Mouse (Mus musculus) induced T-regulatory cell, adult 2 months (primary cell): ENCODE results near the gene A630001G21Rik.

Experiments used
- DNase-seq: peaks from one replicate; pipeline ENCODE4 v3.0.0-alpha.2; 2012; ENCODE audit warnings: low read depth

Gene A630001G21Rik

GRCm38 (mm10) chr1:85767754-85768153 lies 10.7 kb downstream of the A630001G21Rik start:
- DNase-seq, result no peak

GRCm38 (mm10) chr1:85766120-85766519 lies 12.3 kb downstream of the A630001G21Rik start:
- DNase-seq, result no peak

DNA sequence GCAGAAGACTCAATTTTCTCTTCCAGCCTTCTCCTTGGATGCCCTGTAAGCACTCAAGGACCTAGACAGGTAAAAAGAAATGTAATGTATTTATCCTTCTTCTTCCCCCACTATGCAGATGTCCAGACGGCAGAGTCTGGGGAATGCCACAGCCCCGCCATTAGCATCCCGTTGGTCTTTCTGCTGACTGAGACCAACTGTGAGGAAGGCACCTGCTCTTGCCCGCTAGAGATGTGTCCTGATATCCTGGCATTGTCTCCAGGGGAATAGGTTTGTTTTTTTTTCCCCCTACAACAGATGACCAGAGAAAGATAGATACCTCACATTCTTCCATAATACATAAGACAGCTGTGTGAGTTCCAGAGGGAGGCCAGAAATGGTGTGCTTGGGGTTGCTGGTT lies 14.2 kb downstream of the A630001G21Rik start:
- DNase-seq, result no peak

- DNase-seq, result peak; percentile 77
Measured at GRCm38 (mm10) chr1:85763386-85763785, 15.1 kb downstream of the A630001G21Rik start.

GRCm38 (mm10) chr1:85761665-85762064 lies 16.8 kb downstream of the A630001G21Rik start:
- peak; percentile 84 for DNase-seq

GRCm38 (mm10) chr1:85758969-85759293 lies 19.5 kb downstream of the A630001G21Rik start:
- no peak for DNase-seq

DNA sequence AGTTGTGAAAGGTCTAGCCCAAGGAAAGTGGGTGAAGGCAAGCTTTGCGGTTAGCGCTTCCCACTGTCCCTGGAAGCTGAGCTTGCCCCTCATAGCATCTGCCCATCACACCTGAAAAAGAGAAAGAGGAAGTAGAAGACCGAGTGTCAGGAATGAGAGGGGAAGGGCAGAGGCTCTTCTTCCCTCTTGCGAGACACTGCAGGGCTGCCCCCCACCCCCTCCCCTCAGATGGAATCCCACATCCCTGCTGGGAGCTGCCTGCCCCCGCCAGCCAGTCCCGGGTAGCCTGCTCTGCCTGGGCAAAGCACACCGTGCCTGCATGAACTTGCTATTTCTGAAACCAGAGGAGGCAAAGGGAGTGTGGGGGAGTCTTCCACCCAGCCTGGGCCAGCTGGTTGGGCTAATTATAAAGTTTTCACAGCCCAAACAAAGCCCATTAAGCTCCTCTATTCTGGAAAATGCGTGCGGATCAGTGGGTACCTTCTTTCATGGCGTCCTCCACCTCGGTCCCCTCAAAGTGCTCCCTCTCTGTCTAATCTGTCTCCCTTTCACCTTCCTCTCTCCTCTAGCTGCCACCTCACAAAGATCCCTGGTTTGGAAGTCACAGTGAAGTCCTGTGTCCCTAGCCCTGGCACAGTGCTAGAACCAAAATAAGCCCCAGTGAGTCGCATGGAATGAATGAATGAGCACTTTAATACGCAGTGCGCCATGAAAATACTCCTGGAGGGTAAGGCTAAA lies 20.0 kb downstream of the A630001G21Rik start:
- peak; percentile 39 for DNase-seq

- DNase-seq, result peak; percentile 17
Measured at GRCm38 (mm10) chr1:85757531-85758230, 20.8 kb downstream of the A630001G21Rik start.

GRCm38 (mm10) chr1:85751932-85752680 lies 26.3 kb downstream of the A630001G21Rik start:
- peak; percentile 72 for DNase-seq

- peak; percentile 94 for DNase-seq
Measured at GRCm38 (mm10) chr1:85751494-85751893, 26.9 kb downstream of the A630001G21Rik start.

GRCm38 (mm10) chr1:85750650-85751049 lies 27.8 kb downstream of the A630001G21Rik start:
- peak; percentile 87 for DNase-seq

DNA sequence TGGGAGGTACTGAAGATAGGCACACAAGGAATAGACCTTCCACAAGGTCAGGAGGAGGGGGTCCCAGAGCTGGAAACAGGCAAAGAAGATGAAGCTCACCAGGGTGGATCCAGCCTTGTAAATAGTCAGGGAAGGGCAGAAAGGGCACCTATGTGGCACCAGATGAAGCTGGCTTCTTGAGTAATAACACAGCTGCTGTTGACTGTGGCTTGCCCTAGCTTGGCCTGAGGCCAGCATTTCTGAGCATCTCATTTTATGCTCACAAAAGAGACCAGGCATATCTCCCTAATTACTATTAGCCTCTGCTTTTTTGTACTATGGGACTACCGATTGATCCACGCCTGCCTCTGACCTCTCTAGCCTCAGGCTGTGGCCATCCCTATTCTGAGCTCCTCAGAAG lies 28.6 kb downstream of the A630001G21Rik start:
- peak; percentile 56 for DNase-seq

- DNase-seq, result no peak
Measured at GRCm38 (mm10) chr1:85746511-85746910, 31.9 kb downstream of the A630001G21Rik start.

DNA sequence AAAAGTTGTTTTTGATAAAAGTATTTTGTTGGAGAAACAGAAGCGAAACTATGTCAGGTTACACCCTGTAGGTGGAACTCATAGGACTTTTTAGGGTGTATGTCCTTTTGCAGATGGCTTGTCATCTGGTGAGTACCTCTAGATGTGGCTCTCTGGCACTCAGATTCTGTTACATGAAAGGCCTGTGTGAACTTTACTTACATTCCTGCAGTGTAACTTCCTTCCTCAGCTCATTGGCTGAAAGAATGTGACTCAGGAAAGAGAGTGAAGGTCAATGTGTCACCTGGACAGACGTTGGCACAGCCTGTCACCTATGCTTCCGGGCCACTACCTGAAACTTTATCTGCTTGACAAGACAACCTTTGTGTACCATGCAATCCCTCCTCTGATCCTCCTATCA lies 33.9 kb downstream of the A630001G21Rik start:
- DNase-seq, result peak; percentile 58

GRCm38 (mm10) chr1:85742916-85743505 lies 35.4 kb downstream of the A630001G21Rik start:
- DNase-seq, result peak; percentile 21

DNA sequence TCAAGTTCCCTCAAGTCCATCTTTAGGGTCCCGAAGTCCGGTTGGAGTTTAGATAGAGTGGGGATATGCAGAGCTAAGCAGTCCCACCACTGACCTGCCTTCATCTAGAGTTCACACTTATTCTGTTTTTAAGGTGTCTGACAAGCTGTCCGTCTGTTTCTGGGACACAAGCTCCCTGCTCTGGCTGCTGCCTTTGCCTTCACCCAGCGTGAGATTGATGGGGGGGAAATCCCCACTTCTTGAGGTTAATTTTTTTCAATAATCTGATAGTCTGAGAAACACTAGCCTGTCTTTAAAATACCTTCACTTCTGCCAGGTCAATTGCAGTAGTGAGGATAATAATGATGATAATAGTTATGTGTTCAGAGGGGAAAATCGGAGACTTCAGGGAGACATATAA lies 36.1 kb downstream of the A630001G21Rik start:
- DNase-seq, result peak; percentile 66

GRCm38 (mm10) chr1:85740923-85741322 lies 37.5 kb downstream of the A630001G21Rik start:
- DNase-seq, result peak; percentile 46

GRCm38 (mm10) chr1:85739819-85740218 lies 38.6 kb downstream of the A630001G21Rik start:
- DNase-seq, result peak; percentile 89

GRCm38 (mm10) chr1:85739000-85739399 lies 39.4 kb downstream of the A630001G21Rik start:
- DNase-seq, result peak; percentile 65

DNA sequence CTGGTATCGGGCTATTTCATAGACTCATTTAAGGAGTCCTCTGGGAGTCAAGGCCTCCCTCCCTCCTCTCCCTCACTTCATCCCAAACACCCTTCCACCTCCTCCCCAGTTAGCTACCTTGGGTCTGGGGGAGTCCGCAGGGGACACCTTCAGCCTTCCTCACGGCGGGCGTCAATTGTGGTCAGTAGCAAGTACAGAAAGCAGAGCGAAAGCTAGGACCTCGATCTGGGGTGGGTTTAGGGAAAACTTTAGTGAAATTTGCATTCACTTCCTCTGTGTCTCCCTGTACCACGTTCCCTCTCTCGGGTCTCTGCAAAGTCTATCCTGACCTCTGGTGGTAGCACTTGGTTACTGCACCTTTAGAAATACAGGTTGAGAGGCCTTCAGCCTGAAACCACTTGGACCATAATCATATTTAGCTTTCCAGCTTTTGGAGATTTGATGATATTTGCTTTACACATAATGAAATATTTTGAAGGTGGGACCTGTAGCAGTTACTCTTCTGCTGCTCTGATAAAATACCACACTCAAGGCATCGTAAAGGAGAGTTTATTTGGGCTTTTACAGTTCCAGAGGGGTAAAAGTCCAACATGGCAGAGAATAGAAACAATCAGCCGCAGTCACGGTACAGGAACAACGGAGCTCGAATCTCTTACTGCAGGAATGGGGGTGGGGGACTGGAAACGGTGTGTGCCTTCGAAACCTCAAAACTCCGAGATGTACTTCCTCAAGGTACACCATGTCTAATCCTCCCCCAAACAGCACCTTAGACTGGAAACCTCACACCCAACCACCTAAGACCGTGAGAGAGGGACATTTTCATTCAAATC lies 41.9 kb downstream of the A630001G21Rik start:
- peak; percentile 96 for DNase-seq

DNA sequence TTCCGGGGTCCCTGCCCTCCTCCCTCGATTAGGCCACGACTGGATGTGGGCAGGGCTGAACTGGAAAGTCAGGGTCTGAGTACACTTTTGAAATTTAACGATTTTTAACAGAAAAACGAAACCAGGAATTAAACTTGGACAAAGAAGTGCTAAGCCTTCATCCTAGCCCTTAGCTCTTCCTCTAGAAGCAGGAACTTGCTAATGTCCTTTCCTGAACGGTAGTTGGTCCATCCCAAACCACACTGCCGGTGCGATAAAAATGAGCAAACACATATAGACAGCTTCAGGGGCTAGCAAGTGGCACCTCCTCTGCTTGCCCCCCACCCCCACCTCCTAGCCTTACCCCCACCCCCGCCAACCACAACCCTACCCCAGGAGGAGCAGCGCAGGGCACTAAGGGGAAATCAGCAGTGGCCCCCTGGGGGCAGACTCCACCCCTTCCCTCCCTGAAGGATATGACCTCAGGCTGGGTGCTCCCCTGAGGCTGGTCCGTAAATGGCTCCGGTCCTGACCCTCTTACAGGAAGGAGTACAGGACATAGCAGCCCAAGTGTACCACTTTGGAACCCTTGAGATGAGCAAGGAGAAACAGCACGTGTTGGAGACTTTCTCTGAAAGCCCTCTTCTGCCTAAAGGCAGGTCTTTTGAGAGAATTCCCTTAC lies 42.9 kb downstream of the A630001G21Rik start:
- peak; percentile 93 for DNase-seq
